Mouse (Mus musculus): ENCODE measurements around the gene Phka1. TPM values are rescaled to one million over a fixed set of nuclear protein-coding genes. Genes with fewer than 3 reads are reported as not detected.
"Not testable (repeated sequence)": the region's sequence is repeated elsewhere in the genome, so short reads cannot be mapped to it uniquely, and the experiment has no call there.

Gene Phka1
- total RNA-seq (2021), result 10 to 100 TPM; 21.0 to 21.8 TPM
- long read RNA-seq, partial matches to known transcripts, result 1 of 3 reads
- long read RNA-seq, other reads (novel, unspliced or antisense), result 2 of 3 reads

DNA sequence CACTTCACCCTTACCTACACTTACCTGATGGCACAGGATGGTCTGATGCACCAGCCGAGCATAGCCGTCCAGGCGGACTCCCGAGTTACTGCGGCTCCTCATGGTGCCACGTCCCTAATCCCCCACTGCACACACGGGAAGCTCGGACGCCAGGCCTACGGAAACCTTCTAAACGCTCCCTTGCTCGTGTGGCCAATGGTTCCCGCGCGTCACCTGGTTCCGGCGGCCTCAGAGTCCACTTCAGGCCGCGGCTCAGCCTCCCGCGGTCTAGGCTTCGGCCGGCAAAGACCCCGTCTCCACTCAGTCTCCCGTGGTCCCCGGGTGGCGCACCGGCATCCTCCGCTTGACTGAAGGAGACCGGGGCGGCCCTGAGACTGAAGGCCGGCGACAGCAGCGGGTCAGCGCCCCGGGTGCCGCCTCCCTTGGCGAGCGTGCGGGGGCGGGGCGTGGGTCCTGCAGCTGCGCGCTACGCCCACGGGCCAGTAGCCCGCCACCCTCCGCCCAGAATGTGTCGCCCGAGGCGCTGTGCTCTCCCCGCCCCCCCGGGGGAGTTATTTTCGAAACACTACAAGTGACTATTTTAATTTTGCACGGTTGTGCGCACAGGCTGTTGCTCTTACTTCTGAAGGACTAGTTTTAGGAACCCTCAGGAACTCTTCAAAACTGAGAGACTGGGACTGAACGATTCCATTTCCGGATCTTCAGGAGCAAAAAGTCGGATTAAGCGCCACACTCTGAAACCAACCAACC lies at the start of gene Phka1:
TSS of gene Phka1 (minus strand) at position 424 of the 750 bp plus-strand sequence.
- DNase-seq (ENCODE audit: low spot score in 2 of 2), result peak; percentile 63 to 74

DNA sequence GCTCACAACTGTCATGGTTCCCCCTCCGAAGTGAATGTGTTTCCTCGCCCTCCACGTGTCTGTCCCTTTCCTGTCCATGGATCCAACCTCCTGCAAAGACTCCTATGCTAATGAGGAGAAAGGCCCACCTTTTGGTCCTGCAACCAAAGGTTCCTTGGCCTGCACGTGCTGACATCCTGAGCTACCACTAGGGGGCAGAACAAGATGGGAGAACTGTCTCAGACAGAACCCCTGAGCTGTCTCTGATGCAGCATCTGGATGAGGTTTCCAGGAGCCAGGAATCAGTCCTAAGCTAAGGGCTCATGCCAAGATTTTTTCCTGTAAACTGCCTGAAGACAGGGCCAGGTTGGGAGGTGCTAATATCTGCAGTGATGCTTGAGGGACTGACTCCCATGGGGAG lies 45.2 kb upstream of the Phka1 start:
- DNase-seq (ENCODE audit: low spot score in 2 of 2), result peak; percentile 9 to 41

DNA sequence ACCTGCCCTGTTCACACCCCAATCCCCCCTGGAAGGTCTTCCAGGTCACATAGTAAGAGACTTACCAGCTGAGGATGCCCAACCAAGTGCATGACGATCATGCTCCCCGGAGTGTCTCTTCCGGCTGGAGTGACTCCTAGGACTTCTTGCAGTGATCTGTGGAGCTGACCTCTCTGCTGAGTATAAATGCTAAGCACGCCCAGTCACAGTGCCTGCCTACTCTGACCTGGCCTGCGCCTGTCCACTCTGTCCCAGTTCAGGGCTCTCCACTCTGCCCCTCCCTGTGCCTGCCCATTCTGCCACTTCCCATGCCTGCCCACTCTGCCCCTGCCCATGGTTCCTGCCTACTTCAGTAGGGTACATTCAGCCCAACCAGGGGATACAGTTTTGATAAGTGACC lies 42.8 kb upstream of the Phka1 start, which contains the start of gene Gm3880:
TSS of gene Gm3880 (minus strand) at position 101 of the 400 bp plus-strand sequence.
- DNase-seq (ENCODE audit: low spot score in 2 of 2), result not testable (repeated sequence)

DNA sequence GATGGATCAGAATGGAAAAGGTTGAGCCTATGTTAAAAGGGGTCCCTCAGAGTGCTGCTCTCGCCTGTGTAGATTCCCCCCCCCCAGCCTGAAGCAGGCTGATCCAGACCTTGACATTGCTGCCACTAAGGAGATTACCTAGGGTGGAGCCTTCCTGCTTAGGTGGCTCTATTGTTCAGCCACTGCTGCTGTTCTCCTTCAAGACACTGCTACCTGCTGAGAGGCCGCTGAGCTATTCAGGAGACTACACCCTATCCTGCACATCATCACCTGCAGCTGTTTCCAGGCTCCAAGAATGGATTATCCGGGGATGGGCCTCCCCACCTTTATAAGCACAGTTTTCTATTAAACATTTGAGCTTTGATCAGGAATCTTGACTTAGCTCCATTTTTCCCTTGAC lies 40.7 kb upstream of the Phka1 start:
- not testable (repeated sequence) for DNase-seq (ENCODE audit: low spot score in 2 of 2)

DNA sequence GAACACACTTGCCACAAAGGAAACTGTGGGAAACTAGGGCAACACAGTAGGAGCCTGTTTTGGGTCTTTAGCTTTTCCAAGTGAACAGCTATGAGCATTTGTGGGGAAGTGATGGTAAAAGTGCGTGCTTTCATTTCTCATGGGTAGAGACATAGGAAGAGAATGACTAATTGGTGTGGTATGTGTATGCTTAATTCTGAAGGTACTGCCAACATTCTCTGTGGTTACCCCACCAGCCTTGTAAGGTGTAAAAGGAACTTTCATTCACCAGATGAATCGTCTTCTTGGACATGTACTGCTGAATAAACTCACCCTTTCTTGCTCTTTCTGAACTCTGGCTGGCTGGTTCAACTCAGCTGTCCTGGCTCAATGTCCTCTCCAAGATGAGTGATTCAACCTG lies 22.6 kb upstream of the Phka1 start:
- DNase-seq (ENCODE audit: low spot score in 2 of 2), result no peak

DNA sequence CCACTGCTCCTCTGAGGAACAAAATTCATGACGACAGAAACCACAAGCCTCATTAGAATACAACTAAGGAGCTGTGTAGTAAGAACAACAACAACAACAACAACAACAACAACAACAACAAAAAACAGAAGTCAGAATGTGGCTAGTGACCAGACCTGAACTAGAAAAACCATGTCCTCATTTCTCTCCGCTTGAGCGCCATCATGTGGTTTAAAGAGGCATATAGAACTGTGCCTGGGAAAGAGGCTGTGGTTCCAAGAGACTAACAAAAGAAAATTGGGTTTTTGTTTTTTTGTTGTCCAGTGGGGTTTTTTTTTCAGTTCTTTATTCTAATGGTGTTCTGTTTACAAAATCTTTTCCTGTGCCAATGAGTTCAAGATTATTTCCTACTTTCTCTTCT lies 16.7 kb upstream of the Phka1 start:
- DNase-seq (ENCODE audit: low spot score in 2 of 2), result peak; percentile 11 to 13

DNA sequence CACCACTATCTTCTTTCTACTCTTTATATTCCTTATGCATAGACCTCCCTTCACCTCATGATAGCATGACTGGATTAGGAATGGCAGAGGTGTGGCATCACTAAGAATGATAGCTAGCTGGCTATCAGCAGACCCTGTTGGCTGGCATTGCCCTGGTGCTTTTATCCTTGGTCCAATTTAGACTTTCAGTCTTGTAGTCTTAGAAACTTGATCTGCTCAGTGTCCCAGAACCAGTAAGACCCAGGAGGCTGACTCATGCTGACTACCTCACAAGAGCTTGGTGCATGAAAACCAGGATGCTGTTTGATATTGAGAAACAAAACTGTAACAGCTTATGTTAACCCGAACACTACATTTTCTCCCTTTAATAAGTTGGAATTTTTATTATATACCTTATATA lies 1.6 kb upstream of the Phka1 start:
- no peak for DNase-seq (ENCODE audit: low spot score in 2 of 2)

DNA sequence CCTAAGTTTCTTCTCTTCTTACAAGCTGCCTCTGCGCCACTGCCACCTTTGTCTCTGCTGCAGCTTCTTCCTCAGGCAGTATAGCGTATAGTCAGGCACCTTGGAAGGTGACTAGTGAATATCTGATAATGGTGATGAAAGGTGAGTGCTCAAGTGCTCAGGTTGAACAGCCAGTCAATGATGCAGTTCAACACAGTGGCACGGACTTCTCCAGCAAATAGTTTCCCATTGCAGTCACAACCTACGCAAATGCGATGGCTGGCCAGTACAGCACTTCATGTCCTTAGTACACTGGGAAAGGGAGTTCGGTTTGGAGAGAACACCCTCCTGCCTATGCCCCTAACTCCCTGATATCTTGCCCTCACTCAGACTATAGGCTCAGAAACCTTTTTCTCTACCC lies 1.1 kb upstream of the Phka1 start:
- no peak for DNase-seq (ENCODE audit: low spot score in 2 of 2)

DNA sequence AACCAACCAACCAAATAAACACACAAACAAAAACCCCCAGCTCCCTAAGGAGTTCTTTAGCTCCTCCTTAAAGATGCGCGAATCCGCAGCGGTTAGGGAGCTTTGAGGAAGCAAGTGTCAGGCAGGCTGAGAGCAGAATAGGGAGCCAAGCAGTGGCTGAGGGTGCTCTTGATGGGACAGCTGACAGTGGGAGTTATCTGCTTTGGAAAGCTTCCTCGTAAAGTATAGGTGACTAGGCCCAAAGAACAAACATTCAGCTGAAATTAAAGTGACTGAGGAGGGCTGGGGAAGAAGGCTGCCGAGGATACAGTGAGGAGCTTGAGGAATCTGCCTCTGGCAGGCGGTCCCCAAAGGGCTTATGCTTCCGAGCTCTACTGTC lies 516 bp upstream of the Phka1 start:
- DNase-seq (ENCODE audit: low spot score in 2 of 2), result peak in 1 of 2 experiments; percentile 3

DNA sequence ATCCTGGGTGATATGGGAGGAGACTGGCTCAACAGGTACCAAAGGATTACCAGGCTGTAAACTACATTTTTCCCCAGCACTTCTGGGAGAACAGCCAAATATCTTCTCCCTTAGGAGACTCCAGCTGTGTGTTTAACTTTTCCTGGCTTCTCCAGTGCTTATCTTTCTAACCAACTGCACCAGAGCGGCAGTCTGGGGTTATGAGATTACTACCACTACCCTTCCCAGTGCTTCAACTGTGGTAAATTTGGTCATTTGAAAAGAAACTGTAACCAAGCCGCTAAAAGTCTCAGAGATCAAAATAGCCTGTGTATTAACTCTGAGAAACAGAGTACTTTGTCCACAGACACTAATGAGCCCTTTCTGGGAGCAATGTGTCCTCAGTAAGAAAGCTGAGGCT lies 42.8 kb downstream of the Phka1 start:
- DNase-seq (ENCODE audit: low spot score in 2 of 2), result no peak

DNA sequence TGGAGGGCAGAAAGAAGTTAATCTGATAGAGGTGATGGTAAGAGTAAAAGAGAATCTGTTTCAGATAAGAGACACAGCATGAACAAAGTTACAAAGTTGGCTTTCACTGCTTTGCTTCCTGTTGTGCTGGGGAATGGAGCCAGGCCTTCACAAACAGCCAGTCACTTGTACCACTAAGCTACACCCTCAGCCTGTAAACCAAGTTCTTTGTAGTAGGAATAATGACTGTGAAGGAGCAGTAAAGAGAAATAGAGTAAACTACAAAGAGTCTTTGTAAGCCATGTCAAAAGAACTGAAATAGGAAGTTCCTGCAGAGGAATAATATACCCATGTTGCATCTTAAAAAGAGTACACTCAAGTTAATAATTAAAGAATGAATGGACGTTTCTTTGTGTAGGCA lies 55.5 kb downstream of the Phka1 start:
- peak; percentile 6 to 18 for DNase-seq (ENCODE audit: low spot score in 2 of 2)

DNA sequence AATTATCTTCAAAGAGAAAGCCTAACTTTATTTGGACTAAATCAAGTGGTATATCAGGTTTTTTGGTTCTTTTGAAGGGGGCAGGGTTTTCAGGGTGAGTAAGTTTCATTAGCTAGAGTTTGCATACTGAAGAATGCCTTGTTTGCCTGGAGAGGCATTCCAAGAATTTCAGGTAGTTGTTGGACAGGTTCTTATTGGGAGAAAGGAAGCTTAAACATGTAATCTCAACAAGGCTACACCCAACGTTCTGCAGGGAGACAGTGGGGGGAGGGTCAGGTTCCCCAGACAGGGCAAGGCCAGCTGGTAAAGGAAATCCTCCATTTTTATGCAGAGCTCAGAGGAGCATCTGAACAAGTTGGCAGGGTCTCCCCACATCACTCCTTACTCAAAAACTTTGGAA lies 72.9 kb downstream of the Phka1 start:
- DNase-seq (ENCODE audit: low spot score in 2 of 2), result no peak

DNA sequence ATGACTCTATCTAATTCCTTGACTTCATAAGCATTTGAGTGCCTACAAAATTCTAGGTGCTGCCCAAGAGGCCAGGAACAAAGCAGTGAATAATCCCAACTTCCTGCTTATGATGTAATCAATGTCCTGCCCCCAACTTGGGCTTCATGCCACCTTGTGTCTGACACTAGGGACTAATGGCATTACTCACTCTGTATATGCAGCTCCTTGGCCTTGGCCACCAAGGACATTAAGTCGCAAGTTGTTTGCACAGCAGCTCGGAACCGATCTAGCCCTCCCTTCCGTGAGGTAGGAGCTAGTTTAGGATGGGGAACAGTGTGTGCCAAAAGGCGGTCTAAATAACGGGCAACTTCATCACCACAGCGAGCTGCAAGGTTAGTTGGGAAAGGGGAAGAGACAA lies 87.1 kb downstream of the Phka1 start:
- DNase-seq (ENCODE audit: low spot score in 2 of 2), result no peak

DNA sequence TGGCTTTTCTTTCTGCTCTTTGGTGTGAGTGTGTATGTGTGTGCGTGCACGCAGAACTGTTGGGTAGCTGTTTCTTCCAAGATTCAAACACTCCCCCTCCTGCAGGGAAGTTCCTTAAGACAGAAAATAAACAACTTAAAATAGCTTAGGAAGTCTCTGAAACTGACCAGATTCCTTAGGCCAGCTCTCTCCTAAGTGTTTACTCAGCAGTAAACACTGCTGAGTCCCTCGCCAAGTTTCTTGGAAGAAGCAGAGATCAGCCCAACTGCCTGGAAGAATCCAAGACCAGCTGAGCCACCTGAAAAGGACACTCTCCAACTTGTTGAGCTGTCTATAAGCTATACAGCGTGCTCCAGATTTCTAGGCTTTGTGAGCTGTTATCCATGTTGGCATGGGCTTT lies 134.8 kb downstream of the Phka1 start:
- no peak for DNase-seq (ENCODE audit: low spot score in 2 of 2)

DNA sequence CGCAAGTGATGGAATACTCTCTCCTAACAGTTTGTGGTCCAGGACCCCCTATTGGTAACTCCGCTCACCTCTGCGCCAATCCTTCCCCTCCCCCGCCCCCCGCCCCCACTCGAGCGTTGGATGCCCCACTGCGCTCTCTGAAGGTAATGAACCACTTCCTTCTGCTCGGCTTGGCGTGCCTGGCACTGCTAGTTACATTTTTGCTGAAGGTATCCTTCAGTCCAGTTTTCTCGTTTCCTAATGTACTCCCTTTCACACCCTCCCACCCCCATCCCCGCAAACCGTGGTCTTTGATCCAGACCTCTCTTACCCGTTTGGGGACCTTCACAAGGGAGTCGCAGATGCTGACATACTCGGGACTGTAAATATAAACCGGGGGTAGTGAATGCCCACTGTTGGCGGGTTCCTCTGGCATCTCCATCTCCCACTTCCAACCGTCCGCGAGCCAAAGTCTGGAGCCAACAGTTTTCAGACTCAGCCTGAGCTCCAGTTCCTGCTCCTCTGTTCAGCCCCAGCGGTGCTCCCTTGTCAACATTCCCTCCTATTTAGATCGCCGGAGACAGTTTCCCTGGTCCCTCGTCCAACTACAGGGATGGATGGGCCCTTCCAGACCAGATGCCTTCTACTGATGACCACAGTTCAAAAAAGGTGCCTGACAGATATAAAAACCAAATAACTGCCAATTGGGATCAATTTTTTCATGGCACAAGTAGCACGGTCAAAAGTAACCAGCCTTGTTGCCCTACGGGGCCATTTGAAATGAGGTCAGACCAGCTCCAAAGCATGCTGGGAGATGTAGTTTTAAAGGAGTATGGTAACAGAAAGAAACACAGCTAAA lies 139.2 kb downstream of the Phka1 start, which contains the start of gene Hdac8:
TSS of gene Hdac8 (minus strand) at position 716 of the 838 bp plus-strand sequence.
- peak; percentile 41 to 62 for DNase-seq (ENCODE audit: low spot score in 2 of 2)

DNA sequence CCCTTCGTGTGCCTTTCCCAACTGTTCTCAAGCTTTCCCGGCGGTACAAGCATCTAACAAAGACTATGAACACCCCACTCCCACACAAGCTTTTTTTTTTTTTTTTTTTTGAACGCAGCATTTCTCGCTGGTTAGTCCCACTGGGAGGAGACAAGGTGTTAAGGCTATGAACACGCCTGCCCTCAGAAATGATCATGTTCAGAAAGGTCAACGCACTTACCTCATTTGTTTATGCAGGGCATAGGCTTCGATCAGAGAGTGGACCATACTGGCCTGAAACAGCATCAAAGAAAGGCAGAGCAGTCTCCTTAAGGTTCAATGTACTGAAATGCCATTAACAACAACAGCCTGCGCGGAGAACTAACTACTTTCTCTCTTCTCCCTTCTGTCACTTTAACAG lies 139.9 kb downstream of the Phka1 start:
- no peak for DNase-seq (ENCODE audit: low spot score in 2 of 2)

DNA sequence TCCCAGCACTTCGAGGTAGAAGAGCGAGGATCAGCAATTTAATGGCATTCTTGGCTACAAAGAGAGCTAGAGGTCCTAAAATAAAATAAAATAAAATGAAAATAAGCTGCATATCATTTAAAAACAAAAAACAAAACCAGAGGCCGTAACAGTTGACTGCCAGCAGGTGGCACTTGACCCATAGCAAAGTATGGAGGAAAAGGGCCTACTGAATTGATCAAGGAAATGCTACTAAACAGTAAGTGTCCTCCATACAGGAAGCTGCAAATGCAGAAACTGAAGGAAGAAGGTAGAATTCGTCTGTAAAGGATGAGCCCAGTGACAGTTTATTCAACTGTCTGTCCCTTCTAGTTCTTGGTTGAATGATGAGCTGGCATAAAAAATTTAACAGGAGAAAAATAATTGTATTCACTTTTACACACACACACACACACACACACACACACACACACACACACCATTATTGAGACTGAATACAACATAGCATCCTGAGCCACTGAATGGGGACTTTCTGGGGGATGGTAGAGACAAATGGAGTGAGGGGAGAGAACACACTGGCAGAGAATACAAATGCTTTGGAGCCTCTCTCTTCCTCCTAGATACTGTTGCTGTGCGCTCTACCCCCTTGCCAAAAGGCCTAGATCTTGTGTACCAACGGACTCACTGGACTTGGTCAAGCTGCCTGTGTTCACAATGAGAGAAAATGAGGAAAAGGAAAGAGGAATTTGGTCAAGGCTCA lies 149.9 kb downstream of the Phka1 start:
- peak in 1 of 2 experiments; percentile 8 for DNase-seq (ENCODE audit: low spot score in 2 of 2)

DNA sequence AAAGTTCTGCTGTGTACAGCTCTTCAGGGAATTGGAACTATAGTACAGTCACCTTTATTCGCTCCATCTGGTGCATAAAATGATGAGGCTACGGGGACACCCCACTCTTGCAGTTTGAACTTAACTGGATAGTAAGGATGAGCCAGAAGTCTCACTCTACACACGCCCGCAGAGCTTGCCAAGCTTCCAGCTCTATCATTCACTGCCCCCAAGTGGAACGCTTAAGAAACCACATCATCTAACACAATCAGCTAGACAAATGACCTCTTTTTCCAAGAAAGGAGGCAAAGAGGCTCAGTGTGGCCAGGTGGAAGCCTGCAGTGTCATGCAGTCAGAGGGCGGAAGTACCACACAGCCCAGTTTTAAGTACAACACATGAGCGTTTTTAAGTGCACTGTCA lies 158.5 kb downstream of the Phka1 start:
- DNase-seq (ENCODE audit: low spot score in 2 of 2), result no peak

DNA sequence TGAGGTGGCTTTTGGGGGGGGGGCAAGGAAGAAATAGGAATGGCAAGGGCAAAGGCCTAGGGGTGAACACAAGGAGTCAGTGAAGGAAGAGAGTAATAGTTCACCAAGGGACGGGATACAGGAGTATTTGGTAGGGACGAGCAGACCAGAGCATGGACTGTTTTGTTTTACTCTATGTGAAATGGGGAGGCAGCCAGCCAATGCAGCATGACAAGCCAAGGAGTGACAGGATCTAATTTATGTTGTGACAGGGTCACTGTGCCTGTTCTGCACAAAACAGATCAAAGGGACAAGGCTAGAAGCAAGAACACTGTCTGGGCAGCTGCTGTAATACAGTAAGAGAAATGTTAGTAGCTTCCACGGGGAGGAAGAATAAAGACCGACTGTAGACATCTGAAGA lies 164.4 kb downstream of the Phka1 start:
- DNase-seq (ENCODE audit: low spot score in 2 of 2), result no peak

DNA sequence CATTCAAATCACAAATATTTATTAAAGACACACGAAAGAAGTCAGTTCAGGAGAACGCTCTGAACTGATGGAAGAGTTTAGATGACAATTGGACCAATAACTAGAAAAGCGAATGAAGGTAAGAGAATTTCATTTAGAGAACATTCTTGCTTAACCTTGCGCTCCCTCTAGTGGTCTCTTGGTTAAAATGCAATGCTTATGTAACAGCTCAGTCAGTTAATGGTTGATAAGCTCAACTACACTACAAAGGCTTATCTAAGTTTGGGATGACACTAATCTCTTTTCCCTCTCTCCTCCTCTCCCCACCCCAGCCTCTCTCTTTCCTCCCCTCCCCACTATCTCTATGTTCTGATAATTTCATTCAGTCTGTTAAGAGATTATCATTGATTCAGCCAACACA lies 165.1 kb downstream of the Phka1 start:
- peak in 1 of 2 experiments; percentile 27 for DNase-seq (ENCODE audit: low spot score in 2 of 2)

DNA sequence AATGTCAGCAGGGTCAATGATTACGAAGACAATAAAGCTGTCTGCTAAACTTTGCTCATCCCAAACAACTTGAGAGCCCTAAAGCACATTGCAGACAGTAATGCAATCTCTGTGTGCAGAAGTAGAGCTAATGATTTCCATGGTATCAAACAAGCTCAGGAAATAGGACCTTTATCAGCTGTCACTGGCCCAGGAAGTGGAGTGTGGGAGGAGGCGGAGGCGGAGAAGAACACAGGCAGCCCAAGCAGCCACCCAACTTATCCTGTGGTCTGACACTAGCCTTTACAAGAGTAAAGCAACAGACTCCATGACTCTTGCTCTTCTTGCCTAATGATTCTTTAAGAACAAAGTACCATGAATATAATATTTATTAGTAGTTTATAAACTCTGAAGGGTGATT lies 165.6 kb downstream of the Phka1 start:
- no peak for DNase-seq (ENCODE audit: low spot score in 2 of 2)

Data from layer of hippocampus, postnatal 10 days (tissue).